Mouse (Mus musculus): Measurements from ENCODE around the gene Inhbc.

- TF ChIP-seq CTCF (IDR thresholded peaks at IDR 0.05; ENCODE audit: low read depth) (no peak), EP300 (IDR thresholded peaks at IDR 0.05; ENCODE audit: low read depth) (no peak)
These were observed 48.1 kb downstream of the Inhbc start for GRCm38 (mm10) chr10:127322178-127322577.
